In genomic region chr4:135171304-135171875, GRCm38 (mm10) we compare ENCODE assay signal across 1 mouse cellular context.
TF ChIP-seq lines count a peak whose summit lies in the region.

No protein-coding gene starts in this region.

TF ChIP-seq in MEL, 35 proteins besides CTCF, POLR2A, EP300 and RAD21 (continued from another document):
- TF ChIP-seq TCF12 (IDR thresholded peaks at IDR 0.05; ENCODE audit: low read depth, low read length), result peak; percentile 80
- TF ChIP-seq USF2 (IDR thresholded peaks at IDR 0.05; ENCODE audit: borderline replicate concordance in 1 of 2, insufficient read depth in 1 of 2, low read depth in 1 of 2, low read length in 2 of 2), result no peak
- TF ChIP-seq TAL1 (IDR thresholded peaks at IDR 0.05; ENCODE audit: low read length), result peak; percentile 68
